Mouse (Mus musculus) layer of hippocampus, postnatal 14 days (tissue): Measurements from ENCODE around the gene Xlr4a. TPM values are rescaled to one million over a fixed set of nuclear protein-coding genes. Genes with fewer than 3 reads are reported as not detected.
"Not testable (repeated sequence)": the region's sequence is repeated elsewhere in the genome, so short reads cannot be mapped to it uniquely, and the experiment has no call there.

Experiments
- DNase-seq, 2 experiments: peaks; one replicate each; pipeline ENCODE4 v3.0.0; 2021 to 2022; ENCODE audit warnings: low spot score in 2 of 2, mixed read lengths in 1 of 2
- long read RNA-seq, 2 experiments: library from polyadenylated mRNA; stranded (forward); transcript quantifications; one replicate each; pipeline ENCODE4 v2.0.0; 2021
- total RNA-seq, 2 experiments: library from RNA; stranded (reverse); gene quantifications; 2 replicates each; pipeline ENCODE4 v1.2.3; 2021

Gene Xlr4a
- total RNA-seq = 1 to 10 TPM in 1 of 2 experiments, not detected in 1; 1.2 TPM
- long read RNA-seq, experiment 1, partial matches to known transcripts = 0 of 1 reads
- long read RNA-seq, experiment 1, other reads (novel, unspliced or antisense) = 0 of 1 reads
- long read RNA-seq, experiment 2 = 0 reads

DNA sequence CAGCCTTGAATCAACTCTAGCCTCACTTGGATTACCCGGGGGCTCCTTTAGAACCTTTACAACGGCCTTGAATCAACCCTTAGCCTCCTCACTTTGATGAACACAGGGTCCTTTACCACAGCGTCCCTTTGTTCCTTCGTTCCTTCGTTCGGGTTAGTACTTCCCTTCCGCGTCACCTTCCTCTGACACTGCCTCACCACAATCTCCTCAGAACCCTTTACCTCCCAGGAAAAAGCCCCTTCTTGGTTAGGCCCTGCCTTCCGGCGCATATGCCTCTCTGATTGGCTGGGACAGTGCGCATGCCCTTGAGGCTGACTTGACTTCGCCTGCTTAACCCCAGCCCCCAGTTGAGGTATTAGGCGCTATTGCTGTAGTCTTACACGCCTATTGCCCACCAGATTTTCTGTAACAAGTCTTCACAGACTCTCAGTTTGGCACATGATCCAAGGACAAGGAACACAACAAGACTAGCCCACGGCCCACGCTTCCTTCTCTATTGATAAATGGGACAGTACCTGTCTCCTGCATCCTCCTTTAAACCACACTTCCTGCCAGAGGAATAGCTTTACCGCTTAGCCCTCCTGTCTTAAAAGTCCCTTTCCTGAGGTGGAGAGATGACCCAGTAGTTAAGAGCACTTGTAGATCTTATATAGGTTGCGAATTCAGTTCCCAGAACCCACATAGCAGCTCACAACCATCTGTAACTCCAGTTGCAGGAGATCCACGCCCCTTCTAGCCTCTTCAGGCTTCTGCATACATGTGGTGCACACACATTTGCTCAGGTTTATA lies at the start of gene Xlr4a:
Gene Xlr4a, minus strand, starts transcription at position 212 of the 789 bp plus-strand sequence.
- DNase-seq = not testable (repeated sequence)

DNA sequence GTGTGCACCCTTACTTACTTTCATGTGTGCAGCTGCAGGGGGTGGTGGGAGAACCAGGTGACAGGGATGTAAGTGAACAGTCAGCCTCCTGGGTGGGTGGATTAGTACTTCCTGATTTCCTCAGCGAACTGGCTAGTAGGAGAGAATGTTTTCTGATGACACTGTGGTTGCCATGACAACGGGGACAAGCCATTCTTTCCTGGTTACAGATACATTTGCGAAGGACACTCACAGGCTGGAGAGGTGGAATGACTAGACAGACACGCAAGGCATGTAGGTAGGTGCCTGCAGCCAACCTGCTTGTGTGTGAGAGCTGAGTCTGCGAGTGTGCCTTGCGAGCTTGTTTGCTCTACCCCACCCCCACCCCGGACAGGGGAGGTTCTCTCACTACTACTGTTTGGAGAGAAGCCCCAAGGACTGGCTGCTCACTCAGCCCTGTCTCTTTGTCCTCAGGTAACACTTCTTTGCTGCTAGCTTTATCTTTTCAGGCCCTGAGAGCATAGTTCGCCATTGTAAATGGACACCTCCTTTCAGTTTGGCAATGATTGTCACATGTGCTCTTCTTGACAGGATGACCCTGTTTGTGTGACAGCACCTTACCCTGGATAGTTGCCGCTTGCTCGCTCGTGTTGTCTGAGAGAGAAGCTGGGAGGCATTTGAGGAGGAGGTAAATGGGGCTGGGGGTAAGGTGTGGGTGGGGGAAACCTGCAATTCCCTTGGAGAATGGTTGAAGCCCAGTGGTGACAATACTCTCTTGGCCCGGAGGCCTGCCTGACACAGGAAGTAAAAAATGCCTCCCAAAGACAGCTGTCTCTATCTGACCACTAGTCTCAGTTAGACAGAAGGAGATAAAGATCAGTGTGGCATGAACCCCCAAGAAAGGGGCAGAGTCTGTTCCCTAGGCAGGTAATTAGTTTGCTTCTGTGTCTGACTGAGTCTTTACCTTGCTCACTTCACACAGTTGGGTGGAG lies 40.9 kb upstream of the Xlr4a start:
- DNase-seq = not testable (repeated sequence)

DNA sequence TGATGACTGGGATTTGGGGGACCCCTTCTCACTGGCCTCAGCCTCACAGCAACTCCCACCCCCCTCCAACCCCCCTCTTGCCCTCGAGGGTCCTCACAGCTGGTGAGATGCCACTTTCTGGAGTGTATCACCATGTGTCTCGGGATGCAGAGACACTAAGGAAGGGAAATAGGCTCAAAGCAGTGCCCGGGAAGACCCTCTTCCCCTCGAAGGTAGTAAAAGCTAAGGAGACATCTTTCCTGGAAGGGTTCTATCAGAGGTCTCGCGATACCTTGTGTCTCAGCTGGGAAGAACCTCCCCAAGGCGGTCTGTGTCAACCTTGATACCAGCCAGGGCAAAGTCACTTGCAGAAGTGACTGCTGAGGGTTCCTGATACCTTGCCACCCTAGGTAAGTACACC lies 34.5 kb upstream of the Xlr4a start, which contains the start of gene Gm14685:
Gene Gm14685, plus strand, starts transcription at position 301 of the 400 bp plus-strand sequence.
- not testable (repeated sequence) for DNase-seq

DNA sequence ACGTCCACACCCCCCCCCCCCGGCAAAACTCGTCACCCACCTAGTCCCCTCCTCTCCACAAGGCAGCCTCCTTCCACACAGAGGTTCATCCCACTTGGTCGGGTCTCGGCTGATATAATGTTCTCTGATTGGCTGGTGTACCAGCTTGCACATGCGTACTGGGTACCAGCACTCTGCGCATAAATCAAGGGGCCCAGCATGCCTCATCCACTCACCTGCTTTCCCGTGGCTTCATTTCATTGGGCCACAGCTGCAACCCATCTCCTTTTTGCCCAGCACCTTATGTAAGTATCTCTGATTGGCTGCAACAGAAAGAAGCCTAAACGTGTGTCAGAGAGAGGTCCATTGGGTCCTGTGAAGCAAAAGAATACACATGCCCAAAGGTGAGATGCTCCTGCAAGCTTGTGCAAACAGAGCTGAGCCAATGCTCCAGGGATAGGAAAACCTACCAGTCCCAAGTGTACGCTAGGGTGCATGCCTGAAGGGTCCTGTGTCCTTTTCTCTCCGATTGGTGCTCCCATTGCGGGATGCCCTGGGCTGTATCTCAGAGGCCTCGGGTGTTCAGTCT lies 14.7 kb upstream of the Xlr4a start, which contains the start of gene Xlr3a:
Gene Xlr3a, minus strand, starts transcription at position 155 of the 568 bp plus-strand sequence.
- not testable (repeated sequence) for DNase-seq

DNA sequence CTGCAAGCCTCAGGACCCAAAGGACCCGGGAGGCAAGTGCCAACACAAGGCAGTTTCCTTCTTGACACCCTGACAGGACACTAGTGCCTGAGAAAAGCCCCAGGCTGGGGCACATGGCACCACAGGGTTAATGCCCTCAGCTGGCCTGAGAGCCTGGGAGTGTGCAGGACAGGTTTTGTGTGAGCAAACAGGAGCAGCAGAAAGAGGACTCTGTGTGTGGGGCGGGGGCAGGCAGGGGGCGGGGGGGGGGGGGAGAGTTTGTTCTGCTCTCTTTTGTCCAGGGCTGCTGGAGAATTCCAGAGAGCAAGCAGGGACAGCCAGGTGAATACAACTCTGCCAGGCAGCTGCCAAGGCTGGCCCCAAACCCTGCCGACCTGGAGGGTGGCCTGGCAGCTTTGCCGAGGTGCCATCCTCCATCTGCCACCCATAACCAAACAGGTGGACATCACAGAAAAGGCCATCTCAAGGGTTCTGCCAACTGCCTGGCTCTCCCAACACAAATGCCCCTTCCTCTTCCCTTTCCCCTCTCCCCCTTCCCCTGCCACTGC lies 15.4 kb downstream of the Xlr4a start:
- not testable (repeated sequence) for DNase-seq

DNA sequence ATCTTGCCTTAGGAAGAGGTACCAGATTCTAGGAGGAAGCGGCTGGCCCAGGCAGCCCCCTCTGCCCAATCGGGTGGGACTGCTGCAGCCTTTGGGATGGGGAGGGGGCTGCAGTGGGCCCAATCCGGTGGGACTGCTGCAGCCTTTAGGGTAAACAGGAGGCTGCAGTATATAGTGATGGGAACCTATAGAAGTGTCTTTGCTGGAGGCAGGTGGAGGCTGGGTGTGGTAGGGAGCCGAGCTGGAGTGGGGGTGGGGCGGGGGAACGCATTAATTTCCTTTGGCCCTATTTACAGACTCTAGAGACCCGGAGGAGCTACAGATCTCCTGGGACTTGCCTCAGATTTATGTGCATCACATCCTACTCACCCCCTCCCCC lies 17.9 kb downstream of the Xlr4a start, which contains the start of gene Pnma3:
Gene Pnma3, plus strand, starts transcription at position 373 of the 379 bp plus-strand sequence.
- DNase-seq = no peak

DNA sequence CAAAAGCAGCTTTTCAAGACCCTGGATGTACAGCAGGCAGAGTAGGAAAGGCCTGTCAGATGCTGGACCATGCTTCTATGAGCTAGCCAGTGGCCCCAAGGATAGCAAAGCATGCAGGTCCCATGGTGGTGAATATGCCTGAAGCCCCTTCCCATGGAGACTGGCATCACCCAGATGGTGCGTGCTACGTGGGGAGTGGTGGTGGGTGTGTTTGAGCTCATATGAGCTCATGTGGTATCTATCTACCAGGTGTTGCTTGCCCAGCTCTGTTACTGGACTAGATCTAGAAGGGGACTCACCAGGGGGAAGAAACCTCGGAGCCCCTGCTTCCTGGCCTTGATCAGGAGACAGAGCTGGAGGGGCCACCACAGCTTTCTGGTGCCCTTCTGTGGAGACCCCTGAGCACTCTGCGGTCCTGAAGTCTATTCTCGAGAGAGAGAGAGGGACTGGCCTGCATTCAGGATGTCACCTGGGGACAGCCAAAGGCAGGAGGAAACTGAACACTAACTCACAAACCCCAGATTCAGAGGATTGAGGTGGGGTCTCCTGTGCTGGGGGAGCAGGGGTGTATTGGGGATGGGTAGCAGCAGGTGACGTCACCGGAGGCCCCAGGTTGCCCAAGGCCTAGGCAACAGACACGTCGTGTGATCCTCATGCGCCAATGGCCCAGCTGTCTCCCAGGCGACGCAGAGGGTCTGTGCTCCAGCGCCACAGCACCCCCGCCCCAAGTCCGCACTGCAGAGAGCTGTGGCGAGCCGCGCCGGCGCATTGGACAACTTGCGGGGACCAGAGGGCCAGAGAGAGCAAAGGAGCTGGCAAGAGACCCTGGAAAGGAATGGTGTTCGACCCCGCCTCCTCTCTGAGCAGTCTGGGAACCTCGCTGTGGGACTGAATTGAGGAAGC lies 18.5 kb downstream of the Xlr4a start:
- peak; percentile 29 to 40 for DNase-seq

DNA sequence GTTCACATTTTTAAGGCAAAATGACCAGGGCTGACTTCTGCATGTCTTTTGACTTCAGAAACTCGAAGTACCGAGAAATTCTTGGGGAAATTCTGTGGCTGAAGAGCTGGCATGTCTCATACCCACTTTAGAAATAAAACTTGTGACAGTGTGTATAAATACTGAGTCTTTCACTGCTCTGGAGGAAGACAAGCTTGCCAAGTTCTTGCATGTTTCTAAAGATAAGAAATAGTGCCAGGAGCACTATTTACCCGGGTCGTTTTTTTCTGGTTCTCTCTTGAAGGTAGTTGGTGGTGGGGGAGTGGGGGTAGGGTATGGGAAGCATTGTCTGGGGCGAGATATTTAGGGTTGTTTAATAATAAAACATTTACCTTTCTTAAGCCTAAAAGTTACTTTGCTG lies 20.0 kb downstream of the Xlr4a start:
- DNase-seq = no peak

DNA sequence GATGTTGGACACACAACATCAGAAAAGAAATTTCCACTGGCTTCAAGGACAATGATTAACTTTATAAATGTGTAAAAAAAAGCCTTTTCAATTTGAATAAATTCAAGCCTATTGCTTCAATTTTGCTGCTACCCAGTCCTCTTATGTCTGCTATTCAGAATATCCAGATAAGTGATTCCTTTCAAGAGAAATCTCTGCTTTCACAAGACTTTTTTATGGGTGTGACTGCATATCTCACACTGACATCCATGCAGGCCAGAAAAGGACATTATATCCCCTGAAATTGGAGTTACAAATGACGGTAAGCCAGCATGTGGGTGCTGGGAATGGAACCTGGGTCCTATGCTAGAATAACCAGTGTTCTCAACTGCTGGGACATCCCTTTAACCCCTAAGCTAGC lies 20.8 kb downstream of the Xlr4a start:
- no peak for DNase-seq

DNA sequence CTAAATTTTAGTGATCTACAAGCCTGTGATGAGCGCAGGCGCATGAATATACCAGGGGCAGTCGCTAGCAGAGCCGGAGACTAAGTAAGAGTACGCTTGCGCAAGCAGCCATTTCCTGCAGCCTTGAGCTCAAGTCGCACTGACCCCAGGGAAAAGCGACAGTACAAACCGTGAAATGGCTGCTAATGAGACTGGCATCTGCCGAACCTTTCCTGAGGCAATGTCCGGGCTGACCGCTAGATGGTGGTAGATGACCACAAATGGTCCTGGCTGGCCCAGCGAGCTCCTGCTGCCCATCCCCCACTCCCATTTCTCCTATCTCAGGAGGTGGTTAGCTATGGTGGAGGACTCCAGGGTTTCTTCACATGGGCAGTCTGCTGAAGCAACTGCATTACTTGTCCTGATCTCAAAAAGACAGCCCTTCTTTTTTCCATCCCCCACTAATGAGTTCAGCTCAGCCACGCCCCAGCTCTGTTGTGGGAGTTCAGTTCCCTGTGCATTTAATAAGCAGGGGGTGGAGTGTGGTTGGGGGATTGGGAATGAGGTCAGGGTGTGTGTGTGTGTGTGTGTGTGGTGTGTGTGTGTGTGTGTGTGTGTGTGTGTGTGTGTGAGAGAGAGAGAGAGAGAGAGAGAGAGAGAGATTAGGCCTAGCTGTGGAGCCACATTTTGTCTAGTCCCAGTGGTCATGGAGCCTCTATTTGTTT lies 28.3 kb downstream of the Xlr4a start:
- peak; percentile 95 to 96 for DNase-seq

DNA sequence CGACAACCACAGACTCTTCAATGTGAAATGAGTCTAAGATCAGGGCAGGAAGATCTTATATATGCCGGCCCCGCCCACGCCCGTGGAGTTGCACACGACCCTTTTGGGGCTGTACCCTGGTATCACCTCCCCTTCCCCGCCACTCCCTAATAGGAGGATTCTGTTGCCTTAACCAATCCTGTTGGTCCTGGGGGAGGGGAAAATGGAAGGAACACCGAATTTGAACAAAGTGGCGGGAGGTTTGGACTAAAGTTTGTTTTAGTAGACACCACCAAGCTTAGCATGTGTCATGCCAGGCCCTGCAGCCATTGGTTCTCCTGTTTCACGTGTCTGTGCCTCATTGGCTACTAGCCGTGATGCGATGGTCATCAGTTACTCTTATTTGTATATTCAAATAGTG lies 42.6 kb downstream of the Xlr4a start:
- no peak for DNase-seq

DNA sequence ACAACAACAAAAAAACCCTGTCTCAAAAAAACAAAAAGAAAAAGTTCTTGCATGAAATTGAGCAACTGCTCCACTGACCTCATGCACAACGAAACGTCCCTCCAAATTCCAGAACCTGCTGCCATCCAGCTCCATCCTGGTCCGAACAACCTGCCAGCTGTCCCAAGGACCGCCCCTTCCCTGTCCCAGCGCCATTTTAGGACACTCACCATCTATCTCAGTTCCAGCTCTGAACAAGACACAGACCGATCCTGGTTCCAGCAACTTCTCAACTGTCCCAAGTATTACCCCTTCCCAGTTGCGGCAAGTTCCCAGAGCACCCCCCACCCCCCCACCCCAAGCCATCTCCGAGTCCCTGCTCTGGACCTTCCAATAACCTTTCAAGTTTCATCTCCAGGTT lies 43.4 kb downstream of the Xlr4a start:
- DNase-seq = no peak

DNA sequence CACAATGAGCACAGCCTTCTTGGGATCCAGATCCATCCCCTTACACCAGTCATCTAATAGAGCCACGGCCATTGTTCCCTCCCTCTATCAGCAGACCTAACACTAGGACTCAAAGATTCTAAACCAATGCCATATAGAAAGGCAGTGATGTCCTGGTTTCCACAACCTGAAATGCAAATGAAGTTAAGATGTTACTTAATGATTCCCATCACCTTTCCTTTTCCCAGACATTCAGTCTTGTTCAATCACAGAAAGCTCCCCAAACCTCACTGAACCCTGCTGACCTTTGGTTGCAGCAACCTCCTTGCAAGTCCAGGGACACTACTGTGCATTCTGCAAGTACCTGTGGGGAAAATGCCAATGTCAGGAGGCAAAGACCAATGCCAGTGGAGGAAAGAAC lies 45.3 kb downstream of the Xlr4a start, which contains the start of gene Pnma5:
Gene Pnma5, minus strand, starts transcription at position 101 of the 400 bp plus-strand sequence.
- no peak for DNase-seq

Other genes with a start within 250 kb of the Xlr4a start
- gene Cetn2, start 164.1 kb downstream of the Xlr4a start, total RNA-seq = 10 to 100 TPM; 46.0 to 51.2 TPM
- 10 to 100 TPM; 34.6 to 43.2 TPM for gene Nsdhl, start 163.9 kb downstream of the Xlr4a start, total RNA-seq
- gene Zfp185, start 95.1 kb downstream of the Xlr4a start, total RNA-seq = 1 to 10 TPM in 1 of 2 experiments, under 1 TPM in 1; 0.83 to 1.6 TPM
- under 1 TPM; 0.52 to 0.62 TPM for gene Pnma5, start 45.4 kb downstream of the Xlr4a start, total RNA-seq
- 10 to 100 TPM; 18.8 to 28.4 TPM for gene Pnma3, start 17.7 kb downstream of the Xlr4a start, total RNA-seq
- gene Xlr3a, start 14.6 kb upstream of the Xlr4a start, total RNA-seq = 1 to 10 TPM in 1 of 2 experiments, not detected in 1; 4.9 TPM
- 1 to 10 TPM; 1.9 to 5.2 TPM for gene Gm14685, start 34.6 kb upstream of the Xlr4a start, total RNA-seq
- gene Xlr5b, start 66.3 kb upstream of the Xlr4a start, total RNA-seq = not detected
- gene DXBay18, start 67.0 kb upstream of the Xlr4a start, total RNA-seq = 1 to 10 TPM in 1 of 2 experiments, not detected in 1; 1.9 TPM
- gene Spin2d, start 94.5 kb upstream of the Xlr4a start, total RNA-seq = not detected
- gene Xlr3b, start 109.7 kb upstream of the Xlr4a start, total RNA-seq = 10 to 100 TPM in 1 of 2 experiments, 1 to 10 TPM in 1; 1.4 to 14.4 TPM
- 1 to 10 TPM in 1 of 2 experiments, not detected in 1; 1.6 TPM for gene Xlr4b, start 131.9 kb upstream of the Xlr4a start, total RNA-seq
- gene F8a, start 145.8 kb upstream of the Xlr4a start, total RNA-seq = 10 to 100 TPM; 16.3 to 16.7 TPM
- gene Xlr4c, start 160.7 kb upstream of the Xlr4a start, total RNA-seq = 1 to 10 TPM in 1 of 2 experiments, not detected in 1; 1.7 TPM
- not detected for gene Xlr3c, start 182.9 kb upstream of the Xlr4a start, total RNA-seq
- not detected for gene Xlr5a, start 210.5 kb upstream of the Xlr4a start, total RNA-seq
- gene Xlr5c, start 210.5 kb upstream of the Xlr4a start, total RNA-seq = not detected